Mouse (Mus musculus): ENCODE data around the gene Pde4d.

Pde4d gene

GRCm38 (mm10) chr13:108490872-108491271 is 41.1 kb downstream of the Pde4d start:
- no peak for DNase-seq (ENCODE audit: low spot score)

GRCm38 (mm10) chr13:108492886-108493285 is 43.1 kb downstream of the Pde4d start:
- no peak for DNase-seq (ENCODE audit: low spot score)

- DNase-seq (ENCODE audit: low spot score) = no peak
These were observed 44.6 kb downstream of the Pde4d start for GRCm38 (mm10) chr13:108494365-108494764.

- no peak for DNase-seq (ENCODE audit: low spot score)
These were observed 48.0 kb downstream of the Pde4d start for GRCm38 (mm10) chr13:108497768-108498167.

GRCm38 (mm10) chr13:108498247-108498743 is 48.5 kb downstream of the Pde4d start:
- DNase-seq (ENCODE audit: low spot score) = peak; percentile 6

- DNase-seq (ENCODE audit: low spot score) = no peak
These were observed 49.1 kb downstream of the Pde4d start for GRCm38 (mm10) chr13:108498773-108499313.

GRCm38 (mm10) chr13:108501386-108501785 is 51.6 kb downstream of the Pde4d start:
- no peak for DNase-seq (ENCODE audit: low spot score)

GRCm38 (mm10) chr13:108524548-108524947 is 74.8 kb downstream of the Pde4d start:
- no peak for DNase-seq (ENCODE audit: low spot score)

GRCm38 (mm10) chr13:108524969-108525368 is 75.2 kb downstream of the Pde4d start:
- DNase-seq (ENCODE audit: low spot score) = no peak

- no peak for DNase-seq (ENCODE audit: low spot score)
These were observed 76.7 kb downstream of the Pde4d start for GRCm38 (mm10) chr13:108526258-108527007.

- DNase-seq (ENCODE audit: low spot score) = no peak
These were observed 77.5 kb downstream of the Pde4d start for GRCm38 (mm10) chr13:108527090-108527770.

GRCm38 (mm10) chr13:108528343-108528742 is 78.6 kb downstream of the Pde4d start:
- DNase-seq (ENCODE audit: low spot score) = no peak

GRCm38 (mm10) chr13:108532875-108533274 is 83.1 kb downstream of the Pde4d start:
- no peak for DNase-seq (ENCODE audit: low spot score)

- no peak for DNase-seq (ENCODE audit: low spot score)
These were observed 86.7 kb downstream of the Pde4d start for GRCm38 (mm10) chr13:108536436-108536835.

- DNase-seq (ENCODE audit: low spot score) = no peak
These were observed 87.2 kb downstream of the Pde4d start for GRCm38 (mm10) chr13:108536951-108537350.

GRCm38 (mm10) chr13:108538760-108539369 is 89.1 kb downstream of the Pde4d start:
- no peak for DNase-seq (ENCODE audit: low spot score)

GRCm38 (mm10) chr13:108541488-108541887 is 91.7 kb downstream of the Pde4d start:
- no peak for DNase-seq (ENCODE audit: low spot score)

- no peak for DNase-seq (ENCODE audit: low spot score)
These were observed 92.6 kb downstream of the Pde4d start for GRCm38 (mm10) chr13:108542342-108542761.

GRCm38 (mm10) chr13:108552288-108552687 is 102.5 kb downstream of the Pde4d start:
- DNase-seq (ENCODE audit: low spot score) = no peak

GRCm38 (mm10) chr13:108552995-108553394 is 103.2 kb downstream of the Pde4d start:
- no peak for DNase-seq (ENCODE audit: low spot score)

GRCm38 (mm10) chr13:108554901-108555300 is 105.2 kb downstream of the Pde4d start:
- DNase-seq (ENCODE audit: low spot score) = no peak

GRCm38 (mm10) chr13:108596938-108597337 is 147.2 kb downstream of the Pde4d start:
- no peak for DNase-seq (ENCODE audit: low spot score)

- no peak for DNase-seq (ENCODE audit: low spot score)
These were observed 148.9 kb downstream of the Pde4d start for GRCm38 (mm10) chr13:108598673-108599072.
